Mouse (Mus musculus) adrenal gland, postnatal 0 days (tissue): Measurements from ENCODE around the gene Atp6v0b. TPM values are rescaled to one million over a fixed set of nuclear protein-coding genes. Genes with fewer than 3 reads are reported as not detected.

Experiments used
- polyA plus RNA-seq: library from polyadenylated mRNA; unstranded; fragments of >200 nt; fragmentation: Nextera tagmentation; extraction: Ambion mirVana; gene quantifications from 2 replicates; pipeline ENCODE4 v1.2.1, GENCODE M21; 2015

Atp6v0b gene
- 317 and 371 TPM in 2 replicates for polyA plus RNA-seq

GRCm38 (mm10) chr4:117887133-117887532, at the start of gene Atp6v0b:
TSS of gene Atp6v0b (minus strand) at chr4:117887333.

GRCm38 (mm10) chr4:117929391-117929881, 42.3 kb upstream of the Atp6v0b start, which contains the start of gene Artn:
TSS of gene Artn (minus strand) at chr4:117929763.

GRCm38 (mm10) chr4:117914591-117915442, 27.7 kb upstream of the Atp6v0b start, which contains the start of gene Ipo13:
TSS of gene Ipo13 (minus strand) at chr4:117914999.

GRCm38 (mm10) chr4:117891738-117892161, 4.6 kb upstream of the Atp6v0b start, which contains the start of gene Dph2:
TSS of gene Dph2 (minus strand) at chr4:117892032.

GRCm38 (mm10) chr4:117882701-117883691, 4.1 kb downstream of the Atp6v0b start, which contains the start of gene B4galt2:
TSS of gene B4galt2 (minus strand) at chr4:117883487.

GRCm38 (mm10) chr4:117872471-117872886, 14.7 kb downstream of the Atp6v0b start, which contains the start of gene Ccdc24:
TSS of gene Ccdc24 (minus strand) at chr4:117872557.

GRCm38 (mm10) chr4:117834457-117834844, 52.7 kb downstream of the Atp6v0b start, which contains the start of gene Slc6a9:
TSS of gene Slc6a9 (plus strand) at chr4:117834506.

Other genes with a start within 250 kb of the Atp6v0b start
- 36.1 and 45.0 TPM in 2 replicates for gene Dmap1, start 205.1 kb downstream of the Atp6v0b start, polyA plus RNA-seq
- gene Gm12845, start 162.9 kb downstream of the Atp6v0b start, polyA plus RNA-seq, result not detected in 2 replicates
- not detected in 2 replicates for gene Klf17, start 121.7 kb downstream of the Atp6v0b start, polyA plus RNA-seq
- gene Slc6a9, start 52.8 kb downstream of the Atp6v0b start, polyA plus RNA-seq, result 5.9 and 10.5 TPM in 2 replicates
- gene Ccdc24, start 14.8 kb downstream of the Atp6v0b start, polyA plus RNA-seq, result 1.0 and 1.1 TPM in 2 replicates
- gene B4galt2, start 3.8 kb downstream of the Atp6v0b start, polyA plus RNA-seq, result 21.2 and 22.0 TPM in 2 replicates
- 6.3 and 9.2 TPM in 2 replicates for gene Dph2, start 4.7 kb upstream of the Atp6v0b start, polyA plus RNA-seq
- gene Ipo13, start 27.7 kb upstream of the Atp6v0b start, polyA plus RNA-seq, result 22.4 and 24.2 TPM in 2 replicates
- 0.16 and 0.40 TPM in 2 replicates for gene Artn, start 42.4 kb upstream of the Atp6v0b start, polyA plus RNA-seq
- gene St3gal3, start 247.6 kb upstream of the Atp6v0b start, polyA plus RNA-seq, result 7.4 and 8.7 TPM in 2 replicates